Mouse (Mus musculus): ENCODE data around the gene Tmem101.
"Not testable (repeated sequence)": the region's sequence is repeated elsewhere in the genome, so short reads cannot be mapped to it uniquely, and the experiment has no call there.

Gene Tmem101

DNA sequence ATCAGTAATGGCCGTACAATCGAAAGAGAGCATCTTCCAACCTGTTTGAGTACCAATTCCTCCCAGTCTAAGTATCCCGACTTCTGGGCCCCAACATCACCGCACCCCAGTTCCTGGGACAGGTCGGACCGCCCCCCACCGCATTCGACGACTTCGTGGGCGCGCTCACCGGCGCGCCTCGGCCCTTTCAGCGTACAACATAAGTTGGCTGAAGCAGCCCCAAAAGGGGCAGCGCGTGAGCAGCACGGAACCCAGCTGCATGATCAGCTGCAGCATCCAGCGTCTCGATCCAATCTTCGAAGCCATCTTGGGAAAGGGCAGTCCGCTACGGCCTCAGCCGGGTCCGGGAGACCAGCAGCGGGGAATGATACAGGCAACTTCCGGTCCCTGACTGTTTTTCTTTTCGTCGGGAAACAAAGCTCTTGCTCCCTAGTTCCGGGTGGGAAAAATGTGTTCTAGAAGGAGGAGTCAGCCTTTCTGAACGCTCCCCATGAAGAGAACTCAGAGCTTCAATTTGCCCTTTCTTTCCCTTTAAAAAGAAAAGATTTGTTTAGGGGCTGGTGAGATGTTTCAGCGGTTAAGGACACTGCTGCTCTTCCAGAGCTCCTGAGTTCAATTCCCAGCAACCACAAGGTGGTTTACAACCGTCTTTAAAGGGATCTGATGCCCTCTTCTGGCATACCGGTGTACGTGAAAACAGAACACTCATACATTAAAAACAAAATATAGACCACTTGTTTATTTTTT, at the start of gene Tmem101:
TSS of gene Tmem101 (minus strand) at position 366 of the 747 bp plus-strand sequence.
- peak; percentile 96 for DNase-seq

GRCm38 (mm10) chr11:102201408-102201821, 45.2 kb upstream of the Tmem101 start:
- no peak for DNase-seq

DNA sequence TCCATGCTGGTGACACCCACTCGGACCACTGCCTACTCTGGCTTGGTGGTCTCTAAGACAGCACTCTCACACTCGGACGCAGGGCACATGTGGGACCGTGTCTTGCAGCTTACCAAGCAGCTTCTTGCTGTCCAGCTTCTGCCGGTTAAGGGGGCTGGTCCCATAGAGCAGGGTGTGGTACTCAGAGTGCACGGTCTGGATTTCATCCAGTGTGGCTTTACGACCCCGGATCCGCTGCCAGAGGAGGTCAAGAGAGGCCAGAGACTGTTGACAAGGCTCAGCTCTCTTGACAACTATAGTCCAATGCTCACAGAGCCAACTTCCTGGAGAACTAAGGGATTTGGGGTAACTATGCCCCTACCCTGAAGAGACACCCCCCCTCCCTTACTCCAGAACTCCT, 43.7 kb upstream of the Tmem101 start:
- DNase-seq: no peak

DNA sequence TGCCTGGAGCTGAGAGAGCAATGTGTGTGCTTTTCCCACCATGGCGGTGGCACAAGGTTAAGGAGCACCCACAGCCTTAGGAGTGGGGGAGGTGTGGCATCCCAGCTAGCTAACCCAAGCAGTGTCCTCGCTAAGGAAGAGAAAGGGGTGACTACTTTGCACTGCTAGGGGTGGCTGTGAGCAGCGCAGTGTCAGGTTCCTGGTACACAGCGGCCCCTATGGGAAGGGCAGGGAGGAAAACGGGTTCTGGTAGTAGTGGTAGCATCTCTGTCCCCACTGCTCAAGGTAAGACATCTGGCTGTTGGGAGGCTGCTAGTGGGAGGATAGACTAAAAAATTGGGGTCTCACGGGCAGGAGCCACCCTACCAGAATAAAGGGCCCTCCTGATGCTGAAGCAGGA, 42.0 kb upstream of the Tmem101 start:
- no peak for DNase-seq

DNA sequence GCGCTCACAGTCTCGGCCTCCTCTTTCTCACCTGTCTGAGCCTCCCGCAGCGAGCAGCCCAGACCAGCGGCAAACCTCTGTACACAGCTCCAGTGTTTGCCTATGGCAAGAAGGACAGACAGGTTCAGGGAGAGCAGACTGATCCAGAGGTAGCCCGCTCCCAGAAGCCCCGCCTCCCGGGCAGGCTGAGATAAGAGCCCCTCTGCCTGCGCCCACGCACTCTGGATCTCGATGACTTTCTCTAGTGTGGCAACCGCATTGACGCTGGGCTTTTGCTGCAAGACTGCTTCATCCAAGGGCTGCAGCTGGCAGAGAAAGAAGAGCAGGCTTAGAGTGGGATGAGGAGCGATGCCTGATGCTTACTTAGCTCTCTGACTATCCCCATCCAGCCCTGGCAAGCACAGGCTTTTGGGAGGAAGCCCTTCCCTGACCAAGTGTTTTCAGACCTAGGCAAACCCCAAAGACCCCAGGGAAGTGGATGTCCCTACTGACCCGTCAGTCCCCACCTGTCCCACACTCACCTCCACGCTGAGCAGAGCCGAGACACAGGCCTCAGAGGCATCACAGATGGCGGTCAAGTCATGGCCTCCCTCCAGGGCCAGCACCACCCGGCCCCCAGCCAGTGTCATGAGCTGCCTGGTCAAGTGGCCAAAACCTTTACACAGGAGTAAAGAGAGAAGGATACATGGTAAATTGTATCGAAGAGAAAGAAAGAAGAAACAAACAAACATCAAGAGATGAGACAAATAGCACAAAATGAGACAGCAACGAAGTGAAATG, 40.0 kb upstream of the Tmem101 start:
- no peak for DNase-seq

DNA sequence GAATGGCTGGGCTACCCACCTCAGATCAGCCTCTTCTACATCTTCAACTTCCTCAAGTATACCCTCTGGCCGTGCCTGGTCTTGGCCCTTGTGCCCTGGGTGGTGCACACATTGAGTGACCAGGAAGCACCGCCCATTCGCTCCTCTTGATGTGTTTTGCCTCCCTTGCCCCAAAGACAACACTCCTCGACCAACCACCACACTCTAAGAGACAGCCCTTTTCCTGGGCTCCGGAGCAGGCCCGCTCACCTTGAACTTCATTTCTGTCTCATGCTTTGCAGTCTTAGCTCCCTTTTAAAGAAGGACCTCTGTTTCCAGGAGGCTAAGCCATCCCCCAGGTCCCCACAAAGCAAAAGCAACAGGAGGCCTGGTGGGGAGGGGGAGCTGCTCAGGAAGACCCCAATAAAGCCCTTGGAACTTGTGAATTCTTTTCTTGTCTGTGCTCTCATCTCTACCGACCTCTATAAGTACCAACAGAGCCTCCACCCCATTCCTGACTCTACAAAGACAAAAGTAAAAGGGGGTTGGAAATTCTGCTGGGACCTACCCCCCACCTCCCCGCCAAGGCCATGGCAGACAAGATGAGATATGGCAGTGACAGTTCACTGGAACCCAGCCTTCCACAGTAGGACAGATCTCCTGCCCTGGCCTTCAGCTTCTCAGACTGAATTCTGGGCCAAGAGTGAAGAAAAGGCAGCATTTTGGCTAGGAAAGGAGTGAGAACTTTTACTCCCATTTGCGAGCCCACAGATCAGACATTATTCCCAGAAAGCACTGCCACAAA, 37.6 kb upstream of the Tmem101 start:
- no peak for DNase-seq

DNA sequence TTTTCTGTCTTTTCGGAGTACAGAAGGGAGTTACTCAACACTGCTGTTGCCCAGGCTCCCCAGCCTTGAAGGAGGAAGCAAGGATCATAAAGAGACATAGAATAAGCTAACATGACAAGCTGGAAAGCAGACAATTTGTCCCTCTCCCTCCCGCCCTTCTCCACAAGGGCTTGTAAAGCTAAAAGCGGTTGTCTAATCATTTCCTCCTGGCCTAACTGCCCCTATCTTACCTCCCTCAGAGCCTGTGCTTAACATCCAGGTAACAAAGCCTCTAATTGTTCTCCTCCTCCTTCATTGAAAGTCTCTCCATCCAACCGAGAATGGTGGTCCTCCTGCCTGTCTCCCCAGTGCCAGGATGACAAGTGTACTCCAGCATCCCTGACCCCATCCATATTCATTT, 34.6 kb upstream of the Tmem101 start:
- DNase-seq: no peak

GRCm38 (mm10) chr11:102189461-102190436, 33.5 kb upstream of the Tmem101 start, which contains the start of gene G6pc3:
Gene G6pc3, plus strand, starts transcription at chr11:102189620.
- peak; percentile 96 for DNase-seq

DNA sequence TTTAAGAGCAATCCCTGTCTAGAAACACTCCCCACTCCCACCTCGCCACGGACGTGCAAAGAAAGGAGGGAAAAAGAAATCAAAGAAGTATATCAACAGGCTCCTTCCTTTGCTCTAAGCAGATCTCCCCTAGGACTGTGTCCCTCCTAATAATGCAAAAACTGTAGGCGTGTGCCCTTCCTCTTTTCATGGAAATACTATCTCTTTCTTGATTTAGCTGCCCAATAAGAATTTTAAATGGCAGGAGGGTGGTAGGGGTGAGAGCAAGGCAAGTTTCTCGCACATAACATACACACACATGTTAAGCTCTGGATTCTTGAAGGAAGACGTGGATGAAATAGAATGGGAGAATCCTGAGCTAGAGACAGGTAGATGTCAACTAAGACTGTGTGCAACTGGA, 32.8 kb upstream of the Tmem101 start:
- DNase-seq: no peak

DNA sequence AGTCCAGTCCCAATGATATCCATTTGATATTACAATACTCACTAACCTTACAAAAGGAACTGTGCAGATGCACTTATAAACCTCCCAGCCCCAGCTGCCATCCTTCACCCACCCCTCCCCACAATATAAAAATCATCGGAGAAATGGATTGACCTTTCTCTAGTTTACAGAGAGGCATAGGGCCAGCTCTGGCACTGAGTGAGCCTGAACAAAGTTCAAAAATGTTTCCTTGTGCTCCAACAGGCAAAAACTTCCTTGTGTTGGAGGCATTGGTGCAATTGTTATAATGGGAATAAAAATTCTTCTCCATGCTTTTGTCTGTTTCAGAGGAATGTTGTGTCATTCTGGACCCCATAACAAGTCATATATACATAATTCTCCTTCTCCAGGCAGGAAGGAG, 30.0 kb upstream of the Tmem101 start:
- DNase-seq: no peak

GRCm38 (mm10) chr11:102185677-102186076, 29.5 kb upstream of the Tmem101 start:
- no peak for DNase-seq

GRCm38 (mm10) chr11:102184646-102185495, 28.7 kb upstream of the Tmem101 start, which contains the start of gene Lsm12:
Gene Lsm12, minus strand, starts transcription at chr11:102185296.
- DNase-seq: peak; percentile 97

GRCm38 (mm10) chr11:102184253-102184645, 28.0 kb upstream of the Tmem101 start:
- DNase-seq: no peak

GRCm38 (mm10) chr11:102179836-102180235, 23.6 kb upstream of the Tmem101 start:
- no peak for DNase-seq

DNA sequence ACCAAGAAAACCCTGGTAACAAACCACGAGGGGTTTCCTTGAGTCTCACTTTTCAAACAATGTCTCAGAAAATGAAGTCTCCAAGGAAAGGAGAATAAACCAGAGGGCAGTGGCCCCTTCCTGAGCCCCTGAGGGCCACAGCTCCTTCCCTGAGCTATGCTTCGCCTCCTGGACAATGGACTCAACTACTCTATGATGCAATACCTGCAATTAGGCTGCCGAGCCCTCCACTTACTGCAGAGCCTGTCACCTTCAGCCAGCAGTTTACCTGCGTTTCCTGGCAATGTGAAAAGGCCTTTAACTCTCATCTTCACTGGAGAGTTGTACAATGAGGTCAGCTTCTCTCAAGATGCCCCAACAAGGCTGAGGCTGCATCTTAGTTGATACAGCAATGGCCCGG, 12.5 kb upstream of the Tmem101 start:
- peak; percentile 45 for DNase-seq

DNA sequence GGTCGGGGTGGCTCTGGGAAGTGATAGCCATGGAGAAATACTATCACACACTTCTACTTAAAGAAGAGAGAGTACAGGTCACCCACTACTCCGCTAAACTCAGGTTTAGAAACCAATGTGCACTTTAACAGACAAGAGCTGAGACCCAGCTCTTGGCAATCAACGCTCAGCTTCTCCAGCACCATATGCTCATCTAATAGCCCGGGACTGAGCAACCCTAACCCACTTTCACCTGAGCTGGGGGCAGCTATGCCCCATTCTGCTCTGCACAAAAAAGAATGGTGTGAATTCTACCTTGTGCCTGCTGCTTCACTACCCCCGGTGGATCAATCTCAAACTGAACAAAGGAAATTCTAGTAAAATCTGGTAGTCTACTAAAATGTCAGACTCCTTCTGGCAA, 11.3 kb upstream of the Tmem101 start:
- no peak for DNase-seq

DNA sequence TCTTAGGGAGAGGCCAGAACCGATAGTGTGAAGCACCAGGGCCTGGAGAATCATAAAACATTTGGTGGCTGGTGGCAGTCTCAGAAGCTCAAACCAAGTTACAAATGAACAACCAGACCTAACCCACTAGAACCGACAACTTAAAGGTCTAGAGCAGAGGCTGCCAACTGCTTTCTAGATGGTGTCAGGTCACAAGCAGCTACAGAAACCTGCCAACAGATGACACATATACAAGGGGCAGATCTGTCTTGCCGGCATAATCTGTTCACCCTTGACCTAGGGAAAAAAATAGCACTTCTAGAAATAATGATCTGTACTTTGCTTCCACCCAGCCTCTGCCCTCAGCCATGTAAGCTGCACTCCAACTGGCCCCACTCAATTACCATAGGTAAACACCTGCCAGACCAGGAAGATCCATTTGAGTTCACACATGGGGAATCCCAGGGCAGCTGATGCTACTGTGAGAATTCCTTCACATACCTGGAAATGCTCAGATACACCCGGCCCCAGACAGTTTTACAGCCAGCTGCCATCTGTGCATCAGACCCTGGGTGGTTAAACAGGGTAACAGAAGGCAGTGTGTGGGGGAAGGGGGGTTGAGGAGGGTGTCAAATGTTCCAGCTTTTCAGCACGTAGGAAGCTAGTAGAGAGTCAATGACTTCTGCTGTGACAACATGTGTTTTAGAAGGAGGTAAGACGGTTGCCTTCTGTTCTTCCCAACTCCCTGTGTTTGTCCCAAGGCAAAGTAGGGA, 9.9 kb upstream of the Tmem101 start:
- DNase-seq: no peak

DNA sequence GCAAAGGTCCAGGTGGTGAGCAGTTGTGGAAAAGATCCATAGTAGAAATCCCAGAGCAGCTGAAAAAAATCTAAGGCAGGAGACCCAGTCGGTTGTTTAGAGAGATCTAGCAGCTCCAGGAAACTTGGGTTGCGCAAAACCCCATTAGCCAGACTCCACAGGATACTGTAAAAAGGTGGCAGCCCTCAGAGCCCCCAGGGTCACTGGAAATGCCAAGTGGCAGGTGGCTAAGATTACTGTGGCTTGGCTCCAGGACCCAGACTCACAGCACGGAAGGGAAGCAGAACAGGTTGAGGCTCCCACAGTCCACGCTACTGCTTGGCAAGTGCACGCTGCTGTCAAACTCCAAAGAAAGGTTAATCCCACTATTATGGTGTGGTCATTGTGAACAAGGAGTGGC, 3.6 kb upstream of the Tmem101 start:
- DNase-seq: no peak

DNA sequence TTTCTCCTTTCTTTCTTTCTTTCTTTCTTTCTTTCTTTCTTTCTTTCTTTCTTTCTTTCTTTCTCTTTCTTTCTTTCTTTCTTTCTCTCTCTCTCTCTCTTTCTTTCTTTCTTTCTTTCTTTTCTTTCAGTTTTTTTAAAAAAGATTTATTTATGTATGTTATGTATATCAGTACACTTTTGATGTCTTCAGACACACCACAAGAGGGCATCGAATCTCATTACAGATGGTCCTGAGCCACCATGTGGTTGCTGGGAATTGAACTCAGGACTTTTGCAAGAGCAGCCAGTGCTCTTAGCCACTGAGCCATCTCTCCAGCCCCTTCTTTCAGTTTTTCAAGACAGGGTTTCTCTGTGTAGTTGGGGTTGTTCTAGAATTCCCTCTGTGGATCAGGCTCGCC, 1.8 kb upstream of the Tmem101 start:
- DNase-seq: not testable (repeated sequence)

GRCm38 (mm10) chr11:102156786-102157089, 534 bp upstream of the Tmem101 start:
- no peak for DNase-seq

Data from lung, postnatal 36 days (tissue).